Mouse (Mus musculus) kidney, postnatal 0 days (tissue): ENCODE measurements around the gene Ldhd. TPM values are rescaled to one million over a fixed set of nuclear protein-coding genes. Genes with fewer than 3 reads are reported as not detected.

Experiments
- ATAC-seq: fragments of 200-750 bp; cut with Nextera tagmentation; replicated peaks from 2 replicates; pipeline ENCODE4 v1.8.0; 2017; ENCODE audit warnings: low read depth, moderate number of reproducible peaks, moderate TSS enrichment, moderate library complexity; ENCODE audit not compliant: low FRiP score
- DNase-seq: peaks from one replicate; pipeline ENCODE4 v3.0.0-alpha.2; 2016; ENCODE audit warnings: low spot score
- H3K27ac ChIP-seq: fragments of 300-500 bp; sonication (generic); 2 replicates; pipeline ENCODE4 v1.5.1; 2014; ENCODE audit warnings: mild to moderate bottlenecking
- H3K27me3 ChIP-seq: fragments of 300-500 bp; sonication (generic); 2 replicates; pipeline ENCODE4 v1.6.1; 2014; ENCODE audit warnings: low read length, mixed read lengths; ENCODE audit not compliant: insufficient read depth
- H3K36me3 ChIP-seq: fragments of 300-500 bp; sonication (generic); 2 replicates; pipeline ENCODE4 v1.6.1; 2014; ENCODE audit warnings: low read length, mixed read lengths; ENCODE audit not compliant: insufficient read depth
- H3K4me1 ChIP-seq: fragments of 300-500 bp; sonication (generic); replicated peaks from 2 replicates; pipeline ENCODE4 v1.6.1; 2014; ENCODE audit warnings: antibody characterized with exemption, low read length, mixed read lengths; ENCODE audit not compliant: insufficient read depth
- H3K4me2 ChIP-seq: fragments of 300-500 bp; sonication (generic); 2 replicates; pipeline ENCODE4 v1.6.1; 2014; ENCODE audit warnings: mild to moderate bottlenecking, low read length, moderate library complexity, mixed read lengths
- H3K4me3 ChIP-seq: fragments of 300-500 bp; sonication (generic); replicated peaks from 2 replicates; pipeline ENCODE4 v1.5.1; 2014; ENCODE audit warnings: low read depth, low read length
- H3K9ac ChIP-seq: fragments of 300-500 bp; sonication (generic); 2 replicates; pipeline ENCODE4 v1.6.1; 2014; ENCODE audit warnings: low read depth, low read length
- H3K9me3 ChIP-seq: fragments of 300-500 bp; sonication (generic); replicated peaks from 2 replicates; pipeline ENCODE4 v1.6.1; 2016; ENCODE audit warnings: low read length, inconsistent platforms, mixed read lengths
- CTCF ChIP-seq: IDR thresholded peaks from 2 replicates; pipeline ENCODE4 v1.5.1; 2016; ENCODE audit warnings: antibody characterized with exemption, low read depth, mild to moderate bottlenecking, moderate library complexity
- WGBS: fragments of 180-500 bp; shearing (Covaris S2); extraction: QIAGEN DNeasy Blood & Tissue Kit; methylation state at CpG from one replicate; pipeline ENCODE4 v1.1.7; 2014; 5-methylcytosine and 5-hydroxymethylcytosine counted together
- polyA plus RNA-seq: library from polyadenylated mRNA; unstranded; fragments of >200 nt; fragmentation: Nextera tagmentation; extraction: Ambion mirVana; gene quantifications from 2 replicates; pipeline ENCODE4 v1.2.1, GENCODE M21; 2015

Gene Ldhd
- polyA plus RNA-seq, 1 experiment from 2014 or later, result 4.5 TPM

- no peaks in the 10 kb centered on the region for H3K9me3 ChIP-seq
- peak; percentile 92 for TF ChIP-seq CTCF
- 31% methylated on average over 6 of the region's 6 CpGs for WGBS
- H3K27ac ChIP-seq, result no peak overlapping the region
- H3K9ac ChIP-seq, result peak overlapping the region; percentile 20; the same call in 1 of the 2 replicates
- no peaks in the 10 kb centered on the region for H3K27me3 ChIP-seq
- DNase-seq, result peak; percentile 86
- H3K4me1 ChIP-seq, result 0 out of 2 replicates have a peak, but pooled peaks cover 3% of the 10 kb centered on the region
- H3K4me2 ChIP-seq, result no peak overlapping the region
- no peak overlapping the region for H3K4me3 ChIP-seq
- H3K36me3 ChIP-seq, result peaks cover 13% of the 10 kb centered on the region; the same call in 1 of the 2 replicates
- no peak for ATAC-seq
Measured at GRCm38 (mm10) chr8:111625694-111626527, 4.3 kb downstream of the Ldhd start.

- TF ChIP-seq CTCF, result no peak
- peaks cover 13% of the 10 kb centered on the region; the same call in 1 of the 2 replicates for H3K36me3 ChIP-seq
- no peaks in the 10 kb centered on the region for H3K27me3 ChIP-seq
- peak overlapping the region; percentile 63 for H3K27ac ChIP-seq
- no peak for ATAC-seq
- no peak for DNase-seq
- no peak overlapping the region for H3K9ac ChIP-seq
- no peak overlapping the region for H3K4me3 ChIP-seq
- H3K9me3 ChIP-seq, result no peaks in the 10 kb centered on the region
- 87% methylated on average over 10 of the region's 10 CpGs for WGBS
- no peaks in the 10 kb centered on the region for H3K4me1 ChIP-seq
- H3K4me2 ChIP-seq, result no peak overlapping the region
Measured at GRCm38 (mm10) chr8:111624853-111625221, 5.3 kb downstream of the Ldhd start.

- Histone ChIP-seq H3K27ac (peak overlapping the region; percentile 63), H3K4me3 (no peak overlapping the region), H3K9me3 (no peaks in the 10 kb centered on the region), H3K4me1 (no peaks in the 10 kb centered on the region), H3K27me3 (no peaks in the 10 kb centered on the region), H3K9ac (no peak overlapping the region), H3K4me2 (no peak overlapping the region), H3K36me3 (peaks cover 13% of the 10 kb centered on the region; the same call in 1 of the 2 replicates)
- DNase-seq, result peak; percentile 28
- ATAC-seq, result peak; percentile 75
- no peak for TF ChIP-seq CTCF
- WGBS, result 75% methylated on average over 12 of the region's 12 CpGs
Measured at GRCm38 (mm10) chr8:111624081-111624852, 5.9 kb downstream of the Ldhd start.

- Histone ChIP-seq H3K36me3 (peaks cover 13% of the 10 kb centered on the region; the same call in 1 of the 2 replicates), H3K27ac (no peak overlapping the region), H3K4me3 (no peak overlapping the region), H3K4me1 (no peaks in the 10 kb centered on the region), H3K9me3 (no peaks in the 10 kb centered on the region), H3K4me2 (no peak overlapping the region), H3K27me3 (no peaks in the 10 kb centered on the region), H3K9ac (no peak overlapping the region)
- DNase-seq (no peak), ATAC-seq (no peak)
- TF ChIP-seq CTCF, result no peak
- WGBS, result 87% methylated on average over 10 of the region's 10 CpGs
Measured at GRCm38 (mm10) chr8:111622553-111622952, 7.6 kb downstream of the Ldhd start.

- no peak overlapping the region for H3K4me2 ChIP-seq
- no peak overlapping the region for H3K27ac ChIP-seq
- WGBS, result 70% methylated on average over 3 of the region's 3 CpGs
- ATAC-seq, result no peak
- no peaks in the 10 kb centered on the region for H3K27me3 ChIP-seq
- H3K4me1 ChIP-seq, result no peaks in the 10 kb centered on the region
- H3K9ac ChIP-seq, result no peak overlapping the region
- H3K36me3 ChIP-seq, result peaks cover 13% of the 10 kb centered on the region; the same call in 1 of the 2 replicates
- no peak for TF ChIP-seq CTCF
- no peak for DNase-seq
- no peaks in the 10 kb centered on the region for H3K9me3 ChIP-seq
- H3K4me3 ChIP-seq, result no peak overlapping the region
Measured at GRCm38 (mm10) chr8:111622104-111622503, 8.1 kb downstream of the Ldhd start.

GRCm38 (mm10) chr8:111619936-111620335, 10.2 kb downstream of the Ldhd start:
- Histone ChIP-seq H3K4me1 (no peaks in the 10 kb centered on the region), H3K4me3 (no peak overlapping the region), H3K27ac (no peak overlapping the region), H3K27me3 (no peaks in the 10 kb centered on the region), H3K4me2 (no peak overlapping the region), H3K36me3 (peaks cover 13% of the 10 kb centered on the region; the same call in 1 of the 2 replicates), H3K9ac (no peak overlapping the region), H3K9me3 (no peaks in the 10 kb centered on the region)
- no peak for TF ChIP-seq CTCF
- DNase-seq (no peak), ATAC-seq (no peak)
- 64% methylated on average over 1 of the region's 1 CpGs for WGBS
